Mouse (Mus musculus) spleen, postnatal 14 days (tissue): ENCODE measurements around the gene Gm17581.
A peak's percentile ranks its signal among the peaks of the same experiment; 100 is the strongest.
"Not testable (repeated sequence)": the region's sequence is repeated elsewhere in the genome, so short reads cannot be mapped to it uniquely, and the experiment has no call there.

Experiments used
- DNase-seq, 2 experiments: peaks; one replicate each; pipeline ENCODE4 v3.0.0; 2021 to 2022; ENCODE audit warnings: low spot score in 2 of 2

The Gm17581 gene

GRCm38 (mm10) chr2:155737803-155738202, 2.1 kb upstream of the Gm17581 start:
- no peak for DNase-seq

DNA sequence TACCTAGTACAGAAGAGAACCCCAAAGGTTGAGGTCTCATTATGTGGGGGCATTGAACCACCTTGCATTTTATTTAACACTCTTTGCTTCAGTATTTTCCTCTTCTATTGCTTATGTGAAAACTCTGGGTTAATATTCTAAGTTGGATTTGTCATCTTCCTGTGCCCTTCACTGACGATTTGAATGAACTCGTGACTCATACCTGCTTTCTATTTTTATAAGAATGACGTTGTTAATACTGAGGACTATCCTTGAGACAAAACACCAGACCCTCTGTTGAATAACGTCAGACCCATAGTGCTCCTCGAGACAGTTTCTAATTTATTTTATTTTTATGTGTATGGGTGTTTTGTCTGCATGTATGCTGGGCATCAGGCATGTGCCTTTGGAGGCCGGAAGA, 1.3 kb upstream of the Gm17581 start:
- DNase-seq: no peak

GRCm38 (mm10) chr2:155735080-155735479, 586 bp downstream of the Gm17581 start:
- DNase-seq: no peak

DNA sequence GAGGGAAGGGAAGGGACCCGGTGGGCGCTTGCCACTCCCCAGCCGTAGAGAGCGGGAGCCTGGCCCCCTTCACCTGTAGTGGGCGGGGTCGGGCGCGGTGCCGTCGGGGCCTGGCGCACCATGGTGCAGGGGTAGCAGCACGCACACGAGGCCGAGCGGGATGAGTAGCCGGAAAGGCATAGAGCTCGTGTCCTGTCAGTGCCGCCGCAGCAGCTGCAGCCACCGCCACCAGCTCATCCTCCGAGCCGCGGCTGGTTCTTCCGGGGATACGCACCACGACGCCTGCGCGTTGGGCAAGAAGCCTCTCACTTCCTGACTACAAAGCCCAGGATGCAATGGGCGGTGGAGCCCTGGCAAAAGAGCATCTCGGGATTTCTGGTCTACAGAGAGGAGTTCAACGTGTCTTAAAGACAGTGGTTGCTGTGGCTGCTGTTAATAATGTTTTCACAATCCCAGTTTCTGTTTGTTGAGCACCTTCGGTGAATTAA, 6.5 kb downstream of the Gm17581 start, which contains the start of gene Edem2:
Gene Edem2 (minus strand): TSS at position 318 of the 488 bp plus-strand sequence.
- DNase-seq: peak; percentile 76 to 85

DNA sequence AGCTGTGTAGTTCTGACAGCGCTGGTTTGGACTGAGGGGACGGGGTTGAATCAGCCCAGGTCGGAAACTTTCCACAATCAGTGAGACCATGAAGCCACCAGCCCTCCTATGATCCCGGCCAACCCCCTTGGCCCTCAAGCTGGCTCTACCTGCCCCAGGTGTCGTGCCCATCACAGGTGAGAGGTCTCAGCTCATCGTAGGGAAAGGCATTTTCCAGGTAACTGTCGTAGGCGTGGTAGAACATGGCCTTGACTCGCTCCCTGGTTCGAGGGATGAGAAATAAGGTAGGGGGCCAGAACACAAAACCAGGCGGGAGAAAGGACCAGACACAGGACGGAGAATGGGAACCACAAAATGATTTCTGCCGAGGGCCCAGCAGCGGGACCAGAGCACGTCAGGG, 6.9 kb downstream of the Gm17581 start:
- DNase-seq: no peak

GRCm38 (mm10) chr2:155727764-155728395, 7.8 kb downstream of the Gm17581 start:
- DNase-seq: no peak

- no peak for DNase-seq
These were observed 9.4 kb downstream of the Gm17581 start for GRCm38 (mm10) chr2:155726302-155726701.

DNA sequence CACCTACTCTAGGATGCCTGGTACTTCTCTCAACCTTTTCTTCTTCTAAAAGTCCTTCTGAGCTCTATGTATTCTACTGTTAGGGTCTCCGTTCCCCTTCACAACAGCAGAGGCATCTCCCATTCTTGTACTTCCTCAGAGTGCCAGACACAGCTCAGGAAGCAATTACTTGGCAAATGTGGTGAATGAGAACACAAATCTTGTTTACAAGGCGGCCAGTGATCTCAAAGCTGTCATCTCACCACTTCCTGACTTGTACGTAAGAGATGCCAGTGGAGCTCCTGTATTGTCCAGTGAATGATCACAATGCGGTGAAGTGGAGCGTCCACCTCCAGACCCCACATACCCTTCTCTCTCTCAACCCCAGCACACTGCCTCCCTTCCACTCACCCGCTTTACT, 11.1 kb downstream of the Gm17581 start:
- no peak for DNase-seq

GRCm38 (mm10) chr2:155724036-155724435, 11.6 kb downstream of the Gm17581 start:
- no peak for DNase-seq

DNA sequence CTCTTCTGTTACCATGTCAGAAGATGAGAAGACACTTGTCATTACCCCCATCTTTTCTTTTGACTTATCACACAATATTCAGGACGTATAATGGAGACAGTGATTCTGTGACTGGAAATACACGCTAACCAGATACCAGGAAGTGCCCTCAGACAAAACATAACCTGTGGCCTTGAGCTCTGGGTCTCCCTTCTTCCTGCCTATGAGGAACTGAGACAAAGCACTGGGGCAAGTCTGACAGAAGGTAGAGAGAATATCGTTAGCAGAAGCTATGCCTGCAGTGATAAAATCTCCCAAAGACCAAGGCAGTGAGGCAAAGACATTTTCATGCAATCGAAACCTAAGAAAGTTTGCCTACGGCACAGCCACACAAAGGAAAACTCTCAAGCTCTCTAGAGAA, 15.1 kb downstream of the Gm17581 start:
- DNase-seq: no peak

- no peak for DNase-seq
These were observed 18.3 kb downstream of the Gm17581 start for GRCm38 (mm10) chr2:155717082-155717990.

DNA sequence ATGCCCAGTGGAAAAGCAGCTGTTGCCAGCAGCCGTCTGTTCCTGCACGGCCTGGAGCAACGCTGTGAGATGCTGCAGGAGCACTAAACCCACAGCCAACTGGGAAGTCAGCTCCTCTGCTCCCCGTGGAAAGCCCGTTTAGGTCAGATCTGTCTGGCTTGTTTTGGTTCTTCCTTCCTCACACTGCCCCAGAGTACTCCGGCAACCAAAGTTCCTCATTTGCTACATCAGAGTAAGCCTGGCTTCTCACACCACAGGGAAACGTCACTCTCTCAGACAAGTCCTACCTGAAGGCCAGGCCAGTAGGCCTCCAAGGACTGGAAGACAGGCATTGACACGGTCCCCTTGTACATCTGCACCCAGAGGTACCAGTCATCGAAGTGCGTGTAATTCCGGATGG, 25.1 kb downstream of the Gm17581 start:
- no peak for DNase-seq

DNA sequence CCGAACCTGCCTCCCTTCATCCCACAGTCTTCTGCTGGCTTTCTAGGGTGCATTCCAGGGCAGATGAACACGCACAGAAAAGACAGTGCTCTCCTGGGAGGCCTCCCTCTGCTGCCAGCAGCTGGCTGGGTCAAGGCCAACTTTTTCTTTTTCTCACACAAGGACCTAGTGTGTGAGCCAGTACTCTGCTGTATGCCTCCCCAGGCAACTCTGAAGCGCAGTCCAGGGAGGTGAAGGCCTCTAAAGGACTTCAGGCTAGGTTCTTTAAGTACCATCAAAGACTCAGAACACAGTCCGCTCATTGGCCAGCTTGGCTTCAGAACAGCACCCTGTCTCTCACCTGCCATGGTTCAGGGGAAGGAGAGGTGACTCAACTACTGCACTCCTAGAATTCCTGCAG, 28.4 kb downstream of the Gm17581 start:
- DNase-seq: no peak

DNA sequence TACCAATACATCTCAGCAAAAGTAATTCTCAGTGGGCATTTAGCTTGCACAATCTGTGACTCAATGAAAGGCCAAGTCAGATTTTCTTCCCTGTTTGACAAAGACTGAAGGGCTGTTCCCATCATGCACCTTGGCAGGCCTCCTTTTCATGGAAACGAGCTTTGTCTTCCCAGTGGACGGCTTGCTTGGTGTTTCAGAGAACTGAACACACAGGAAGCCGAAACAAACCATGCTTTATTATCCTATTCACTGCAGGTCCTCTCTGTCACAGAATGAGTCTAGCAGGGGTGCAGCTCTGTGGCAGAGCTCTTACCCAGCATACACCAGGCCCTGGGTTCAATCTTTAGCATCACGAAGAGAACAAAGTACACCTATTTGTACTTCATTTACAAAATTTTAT, 32.0 kb downstream of the Gm17581 start:
- DNase-seq: no peak

DNA sequence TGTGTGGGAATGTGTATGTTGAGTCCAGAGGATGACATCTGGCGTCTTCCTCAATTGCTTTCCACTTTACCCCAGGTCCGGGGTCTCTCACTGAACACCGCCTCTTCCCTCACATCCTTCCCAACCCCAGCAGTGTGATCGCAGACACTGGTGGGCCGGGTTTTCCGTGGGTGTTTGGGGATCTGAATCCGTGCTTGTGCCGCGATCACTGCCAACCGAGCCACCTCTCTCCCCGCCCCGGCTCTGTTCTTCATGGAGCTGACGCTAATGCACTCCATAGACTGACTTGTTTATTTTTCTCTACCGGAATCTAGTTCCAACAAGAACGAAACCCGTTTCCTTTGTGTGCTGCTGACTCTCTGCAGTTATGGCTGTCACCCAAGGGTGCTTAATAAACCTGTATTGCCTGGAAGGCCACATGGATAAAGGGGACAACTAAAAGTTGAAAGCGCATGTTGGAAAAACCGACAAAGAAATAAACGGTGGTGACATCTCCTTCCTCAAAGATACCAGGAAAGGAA, 34.2 kb downstream of the Gm17581 start:
- no peak for DNase-seq

DNA sequence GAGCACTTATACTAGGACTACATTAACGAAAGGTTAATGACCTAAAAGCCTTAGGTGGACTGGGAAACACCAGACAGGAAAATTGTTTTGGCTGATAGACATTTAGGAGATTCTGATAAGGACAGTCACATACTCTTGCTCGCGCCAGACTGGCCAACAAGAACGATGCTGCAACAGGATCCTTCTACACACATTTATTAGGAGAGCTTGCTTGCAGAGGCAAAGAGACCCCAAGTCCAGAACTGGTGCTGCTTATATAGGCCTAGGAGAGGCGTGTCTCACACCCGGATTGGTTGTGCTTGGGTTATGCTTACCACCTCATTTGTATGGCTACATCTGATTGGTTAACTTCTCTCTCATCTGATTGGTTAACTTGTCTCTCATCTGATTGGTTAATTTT, 37.2 kb downstream of the Gm17581 start:
- not testable (repeated sequence) for DNase-seq

DNA sequence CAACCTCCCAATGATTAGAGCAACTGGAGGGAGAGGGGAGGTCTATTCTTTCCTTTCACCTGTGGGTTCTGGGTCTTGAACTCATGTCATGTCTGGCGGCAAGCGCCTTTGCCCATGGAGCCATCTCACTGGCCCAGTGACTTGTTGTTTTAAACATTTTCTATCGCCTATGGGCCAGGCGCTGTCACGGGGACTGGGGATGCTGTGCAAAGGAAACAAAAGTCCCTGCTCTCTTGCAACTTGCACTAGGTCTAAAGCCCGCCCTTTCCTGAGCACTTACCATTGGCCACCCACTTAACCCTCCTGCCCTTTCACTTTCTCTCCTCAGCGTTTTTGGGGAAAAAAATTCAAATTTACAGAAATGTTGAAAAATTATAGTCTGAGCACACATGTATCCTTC, 38.8 kb downstream of the Gm17581 start:
- DNase-seq: no peak

DNA sequence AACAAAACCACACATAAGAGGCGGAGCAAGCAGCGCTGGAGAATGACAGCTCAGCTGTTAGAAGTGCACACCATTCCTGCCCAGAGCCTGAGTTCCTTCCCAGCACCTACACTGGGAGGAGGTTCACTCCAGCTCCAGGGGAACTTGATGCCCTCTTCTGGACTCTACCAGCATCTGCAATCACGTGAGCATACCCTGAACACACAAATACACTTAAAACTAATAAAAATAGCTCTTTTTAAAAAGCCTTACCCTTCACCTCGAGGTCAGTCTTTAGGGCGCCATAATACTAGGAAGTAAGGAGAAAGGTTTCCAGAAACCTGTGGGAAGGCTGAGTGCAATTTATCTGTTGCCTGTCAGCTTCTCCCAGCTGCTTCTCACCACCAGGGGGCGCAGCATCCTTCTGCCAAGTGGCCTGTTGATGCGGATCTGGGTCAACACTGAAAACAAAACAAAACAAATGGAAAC, 39.5 kb downstream of the Gm17581 start:
- peak; percentile 68 to 81 for DNase-seq

GRCm38 (mm10) chr2:155695316-155695715, 40.4 kb downstream of the Gm17581 start:
- DNase-seq: no peak

GRCm38 (mm10) chr2:155694564-155694963, 41.1 kb downstream of the Gm17581 start:
- DNase-seq: no peak

DNA sequence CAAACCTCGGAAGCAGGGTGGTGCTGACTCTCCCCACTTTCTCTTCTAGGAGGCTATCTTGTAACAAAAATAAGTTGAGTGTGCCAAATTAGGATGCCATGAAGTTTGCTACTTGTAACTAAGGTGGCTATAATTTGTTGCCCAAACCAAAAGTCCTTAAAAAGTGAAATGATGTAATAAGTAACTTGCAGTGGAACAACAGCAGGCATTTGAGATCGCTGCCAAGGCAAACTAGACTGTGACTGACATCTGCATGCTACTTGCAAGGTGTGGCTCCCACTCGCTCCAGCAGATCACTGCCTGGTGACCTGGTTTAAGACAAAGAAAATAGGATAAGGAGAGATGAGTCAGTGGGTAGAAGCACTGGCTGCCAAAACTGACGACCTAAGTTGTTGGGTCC, 42.5 kb downstream of the Gm17581 start:
- DNase-seq: no peak

GRCm38 (mm10) chr2:155691723-155692493, 43.8 kb downstream of the Gm17581 start, which contains the start of gene Trpc4ap:
Gene Trpc4ap, minus strand, starts transcription at chr2:155692384.
- peak; percentile 97 to 98 for DNase-seq
